Mouse (Mus musculus): ENCODE measurements around the gene Klk13.

The Klk13 gene

GRCm38 (mm10) chr7:43772901-43773300 is 60.5 kb downstream of the Klk13 start:
- peak; percentile 1 for DNase-seq

DNA sequence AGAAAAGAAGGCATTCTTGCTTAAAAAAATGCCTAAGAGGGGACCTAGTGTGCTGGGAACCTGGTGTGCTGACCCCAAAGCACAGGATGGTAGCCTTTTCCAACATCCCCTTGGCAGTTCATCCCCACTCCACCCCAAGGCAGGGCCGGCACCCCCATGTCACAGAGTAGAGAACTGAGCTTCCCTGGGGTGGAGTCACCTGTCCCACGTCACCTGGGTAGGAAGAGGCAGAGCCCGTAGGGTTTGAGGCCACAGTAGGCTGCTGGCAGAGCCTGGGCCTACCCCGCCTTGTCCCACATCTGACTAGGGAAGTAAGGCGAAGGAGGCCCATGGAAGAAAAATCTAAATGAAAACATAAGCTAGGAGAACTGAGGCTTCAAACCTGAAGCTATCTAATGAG is 62.0 kb downstream of the Klk13 start, which contains the start of gene Klk11:
Gene Klk11 (plus strand): TSS at position 241 of the 400 bp plus-strand sequence.
- peak; percentile 1 for DNase-seq

DNA sequence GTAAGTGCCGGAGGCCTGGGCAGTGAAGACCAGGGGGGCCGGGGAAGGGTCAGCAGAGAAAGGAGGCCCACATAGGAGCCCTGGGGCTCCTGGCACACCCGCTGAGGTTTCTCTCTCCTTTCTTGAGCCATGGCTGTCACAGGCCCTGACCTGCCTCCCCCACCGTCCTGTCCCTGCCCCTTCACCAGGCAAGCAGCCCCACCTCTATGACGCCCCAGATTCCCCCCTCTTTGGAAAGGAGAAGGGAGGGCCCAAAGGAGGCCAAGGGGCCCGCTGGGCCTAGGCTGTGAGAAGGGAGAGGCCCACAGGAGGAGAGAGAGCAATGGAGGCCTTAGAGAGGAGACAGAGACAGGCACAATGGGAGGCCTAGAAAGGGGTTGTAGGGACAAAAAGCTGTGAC is 62.4 kb downstream of the Klk13 start:
- peak; percentile 2 for DNase-seq

DNA sequence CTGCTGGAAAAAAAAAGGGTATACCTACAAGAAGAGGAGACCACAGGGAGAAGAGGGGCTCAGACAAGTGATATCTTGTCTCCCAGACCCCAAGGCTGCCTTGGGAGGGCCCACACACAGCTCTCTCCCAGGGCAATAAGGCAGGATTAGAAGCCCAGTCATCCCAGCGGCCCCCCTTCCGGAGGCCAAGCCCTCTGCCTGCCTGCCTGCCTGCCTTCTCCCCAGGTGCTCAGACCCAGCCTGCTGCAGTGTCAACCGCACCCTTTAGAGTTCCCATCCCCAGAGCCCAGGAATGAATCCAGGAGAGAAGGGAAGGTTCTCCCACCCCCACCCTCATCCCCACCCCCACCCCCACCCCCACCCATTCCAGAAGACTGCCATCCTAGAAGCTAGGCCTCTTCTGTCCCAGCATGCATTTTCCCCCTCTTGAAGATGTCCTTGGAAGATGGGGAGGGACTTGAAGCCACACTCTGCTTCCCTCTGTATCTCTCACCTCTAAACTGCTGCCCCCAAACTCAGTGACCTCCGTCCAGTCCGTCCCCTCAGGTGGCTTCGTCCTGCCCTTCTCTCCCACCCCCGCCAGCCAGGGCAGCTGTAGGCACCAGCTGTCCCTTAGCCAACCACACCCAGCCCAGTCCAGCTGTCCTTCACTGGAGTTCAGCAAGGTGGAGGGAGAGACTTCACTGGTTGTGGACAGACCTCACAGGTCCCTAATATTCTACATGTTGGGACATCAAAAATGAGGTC is 63.1 kb downstream of the Klk13 start:
- peak; percentile 1 for DNase-seq

DNA sequence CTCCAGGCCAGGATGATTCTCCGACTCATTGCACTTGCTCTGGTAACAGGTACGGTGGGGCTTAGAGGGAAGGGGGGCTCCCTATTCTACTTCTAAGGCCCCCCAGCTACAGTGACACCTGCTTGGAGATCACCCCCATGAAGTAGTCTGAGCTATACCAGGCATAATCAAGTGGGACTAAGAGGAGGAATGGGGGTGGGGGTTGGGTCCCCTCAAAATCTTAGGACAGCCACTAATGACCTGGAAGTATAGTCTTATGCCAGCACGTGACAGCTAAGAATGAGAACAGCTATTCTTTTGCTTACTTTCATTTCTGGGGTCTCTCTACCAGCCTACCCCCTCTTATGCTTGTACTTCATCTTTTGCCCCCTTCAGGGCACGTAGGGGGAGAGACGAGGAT is 64.1 kb downstream of the Klk13 start:
- peak; percentile 1 for DNase-seq

Data from thymus, postnatal 14 days (tissue).